Mouse (Mus musculus) ES-E14 (cell line): ENCODE results near the gene Dgat2. TPM values are rescaled to one million over a fixed set of nuclear protein-coding genes. Genes with fewer than 3 reads are reported as not detected.

Source experiments
- DNase-seq: peaks from one replicate; pipeline ENCODE4 v3.0.0-alpha.2; 2013; ENCODE audit warnings: low read depth, low spot score
- H3K27ac ChIP-seq: 2 replicates; pipeline ENCODE4 v1.5.1; 2012; ENCODE audit warnings: low read depth, mild to moderate bottlenecking, low read length, moderate library complexity, mixed read lengths; ENCODE audit not compliant: poor library complexity, insufficient read depth, severe bottlenecking
- H3K36me3 ChIP-seq: 2 replicates; pipeline ENCODE4 v1.6.1; 2012; ENCODE audit warnings: mild to moderate bottlenecking, low read length, moderate library complexity, mixed read lengths; ENCODE audit not compliant: control insufficient read depth, poor library complexity, insufficient read depth, severe bottlenecking
- H3K4me1 ChIP-seq, 2 experiments: fragments of 150-350 bp in 1 of 2; sonication (generic) in 1 of 2; 2 replicates each; pipeline ENCODE4 v1.6.1; 2012; ENCODE audit warnings: low read length in 2 of 2, mild to moderate bottlenecking in 1 of 2, mixed read lengths in 1 of 2; ENCODE audit not compliant: control insufficient read depth in 2 of 2, insufficient read depth in 2 of 2, poor library complexity in 1 of 2
- H3K4me3 ChIP-seq, 2 experiments: fragments of 150-350 bp in 1 of 2; sonication (generic) in 1 of 2; 2 replicates each; pipeline ENCODE4 v1.5.1; 2012; ENCODE audit warnings: low read length in 2 of 2, low read depth in 1 of 2, mild to moderate bottlenecking in 1 of 2, mixed read lengths in 1 of 2; ENCODE audit not compliant: insufficient read depth in 1 of 2, poor library complexity in 1 of 2, severe bottlenecking in 1 of 2
- H3K9ac ChIP-seq: 2 replicates; pipeline ENCODE4 v1.6.1; 2012; ENCODE audit warnings: low read depth, mild to moderate bottlenecking, low read length, mixed read lengths; ENCODE audit not compliant: poor library complexity, insufficient read depth, severe bottlenecking
- H3K9me3 ChIP-seq: fragments of 150-350 bp; sonication (generic); 2 replicates; pipeline ENCODE4 v1.6.1; 2012; ENCODE audit warnings: low read depth, mild to moderate bottlenecking, low read length; ENCODE audit not compliant: control insufficient read depth, insufficient read depth
- CHD2 ChIP-seq: IDR thresholded peaks from 2 replicates; pipeline ENCODE4 v1.6.1; 2014; ENCODE audit warnings: mild to moderate bottlenecking, low read depth, low read length, inconsistent platforms
- HCFC1 ChIP-seq: IDR thresholded peaks from 2 replicates; pipeline ENCODE4 v1.6.1; 2012; ENCODE audit warnings: low read length, inconsistent platforms, borderline replicate concordance; ENCODE audit not compliant: insufficient read depth
- MAFK ChIP-seq: IDR thresholded peaks from 2 replicates; pipeline ENCODE4 v1.6.1; 2014; ENCODE audit warnings: mild to moderate bottlenecking, low read depth, low read length, inconsistent platforms; ENCODE audit not compliant: insufficient read depth
- ZC3H11A ChIP-seq: IDR thresholded peaks from 2 replicates; pipeline ENCODE4 v1.6.1; 2012; ENCODE audit warnings: low read depth, mild to moderate bottlenecking, inconsistent platforms, low read length, borderline replicate concordance
- ZNF384 ChIP-seq: IDR thresholded peaks from 2 replicates; pipeline ENCODE4 v1.6.1; 2012; ENCODE audit warnings: low read depth, low read length, inconsistent platforms
- in situ Hi-C, 2 experiments: fragments of 600-800 bp; cut with MboI; formaldehyde crosslinking; loops; one replicate each; pipeline ENCODE4 v1.15.1; 2025; ENCODE audit warnings: low sequenced_read_pairs in 2 of 2, inconsistent platforms in 1 of 2; ENCODE audit not compliant: unreplicated experiment in 2 of 2
- total RNA-seq: library from RNA; depleted of rRNA; stranded (reverse); fragments of 300-350 nt; gene quantifications from 2 replicates; pipeline ENCODE4 v1.2.3, GENCODE M21; 2012

Gene Dgat2
- total RNA-seq, 1 experiment = 17.0 TPM

GRCm38 (mm10) chr7:99168756-99169155 is 13.8 kb downstream of the Dgat2 start:
- TF ChIP-seq ZNF384 = no peak
- no peak for TF ChIP-seq ZC3H11A
- TF ChIP-seq CHD2 = no peak
- no peak for TF ChIP-seq MAFK
- no peak for TF ChIP-seq HCFC1
- in situ Hi-C loops = no loop called here

GRCm38 (mm10) chr7:99167939-99168338 is 14.6 kb downstream of the Dgat2 start:
- in situ Hi-C loops = no loop called here
- Histone ChIP-seq H3K4me1 (peaks cover 0 to 5% of the 10 kb centered on the region in 2 experiments; a peak in 1 of 4 replicates), H3K9ac (no peak overlapping the region), H3K36me3 (no peaks in the 10 kb centered on the region), H3K27ac (no peak overlapping the region), H3K9me3 (no peaks in the 10 kb centered on the region), H3K4me3 (no peak overlapping the region)
- no peak for DNase-seq
- TF ChIP-seq MAFK (no peak), HCFC1 (no peak), ZC3H11A (no peak), ZNF384 (no peak), CHD2 (no peak)

More at GRCm38 (mm10) chr7:99168756-99169155, 13.8 kb downstream of the Dgat2 start:
- Histone ChIP-seq H3K4me1 (peaks cover 0 to 5% of the 10 kb centered on the region in 2 experiments; a peak in 1 of 4 replicates), H3K9ac (no peak overlapping the region), H3K36me3 (no peaks in the 10 kb centered on the region), H3K9me3 (no peaks in the 10 kb centered on the region), H3K27ac (no peak overlapping the region), H3K4me3 (no peak overlapping the region)
- DNase-seq = no peak

GRCm38 (mm10) chr7:99166159-99166558 is 16.4 kb downstream of the Dgat2 start:
- DNase-seq = no peak
- no peaks in the 10 kb centered on the region for H3K36me3 ChIP-seq
- H3K9me3 ChIP-seq = no peaks in the 10 kb centered on the region
- H3K27ac ChIP-seq = no peak overlapping the region
- H3K4me3 ChIP-seq = no peak overlapping the region
- no peaks in the 10 kb centered on the region for H3K4me1 ChIP-seq
- no peak overlapping the region for H3K9ac ChIP-seq
- in situ Hi-C loops = no loop called here
- no peak for TF ChIP-seq ZNF384
- no peak for TF ChIP-seq HCFC1
- no peak for TF ChIP-seq CHD2
- no peak for TF ChIP-seq MAFK
- no peak for TF ChIP-seq ZC3H11A

- H3K4me3 ChIP-seq = no peak overlapping the region
- no peak overlapping the region for H3K27ac ChIP-seq
- no peaks in the 10 kb centered on the region for H3K4me1 ChIP-seq
- no peak for DNase-seq
- in situ Hi-C loops = no loop called here
- no peaks in the 10 kb centered on the region for H3K36me3 ChIP-seq
- TF ChIP-seq CHD2 (no peak), HCFC1 (no peak)
- H3K9ac ChIP-seq = no peak overlapping the region
- H3K9me3 ChIP-seq = no peaks in the 10 kb centered on the region
Observed at GRCm38 (mm10) chr7:99164873-99165410, 17.6 kb downstream of the Dgat2 start.

- no peak overlapping the region for H3K9ac ChIP-seq
- H3K4me3 ChIP-seq = no peak overlapping the region
- no peak overlapping the region for H3K27ac ChIP-seq
- no peaks in the 10 kb centered on the region for H3K4me1 ChIP-seq
- no peak for DNase-seq
- no peaks in the 10 kb centered on the region for H3K9me3 ChIP-seq
- TF ChIP-seq MAFK (no peak), CHD2 (no peak), ZNF384 (no peak), HCFC1 (no peak), ZC3H11A (no peak)
- no peaks in the 10 kb centered on the region for H3K36me3 ChIP-seq
- in situ Hi-C loops = no loop called here
Observed at GRCm38 (mm10) chr7:99162462-99162861, 20.1 kb downstream of the Dgat2 start.
